Mouse (Mus musculus) hindbrain, embryonic 15.5 days (tissue): Measurements from ENCODE around the gene Slc2a3. TPM values are rescaled to one million over a fixed set of nuclear protein-coding genes. Genes with fewer than 3 reads are reported as not detected.

Experiments
- ATAC-seq: fragments of 200-750 bp; cut with Nextera tagmentation; 2 replicates; pipeline ENCODE4 v1.8.0; 2017; ENCODE audit warnings: low read depth, moderate number of reproducible peaks, moderate TSS enrichment; ENCODE audit not compliant: low FRiP score
- H3K27ac ChIP-seq: fragments of 300-500 bp; sonication (generic); replicated peaks from 2 replicates; pipeline ENCODE4 v1.5.1; 2015; ENCODE audit warnings: mild to moderate bottlenecking, inconsistent platforms
- H3K27me3 ChIP-seq: fragments of 300-500 bp; sonication (generic); 2 replicates; pipeline ENCODE4 v1.6.1; 2015; ENCODE audit warnings: control low read depth, inconsistent platforms
- H3K36me3 ChIP-seq: fragments of 300-500 bp; sonication (generic); 2 replicates; pipeline ENCODE4 v1.6.1; 2015; ENCODE audit warnings: control low read depth, inconsistent platforms
- H3K4me1 ChIP-seq: fragments of 300-500 bp; sonication (generic); replicated peaks from 2 replicates; pipeline ENCODE4 v1.6.1; 2015; ENCODE audit warnings: control low read depth, inconsistent platforms
- H3K4me2 ChIP-seq: fragments of 300-500 bp; sonication (generic); 2 replicates; pipeline ENCODE4 v1.6.1; 2015; ENCODE audit warnings: moderate library complexity, mild to moderate bottlenecking, inconsistent platforms
- H3K4me3 ChIP-seq: fragments of 300-500 bp; sonication (generic); 2 replicates; pipeline ENCODE4 v1.5.1; 2015; ENCODE audit warnings: mild to moderate bottlenecking, inconsistent platforms
- H3K9ac ChIP-seq: fragments of 300-500 bp; sonication (generic); 2 replicates; pipeline ENCODE4 v1.6.1; 2015; ENCODE audit warnings: inconsistent platforms
- H3K9me3 ChIP-seq: fragments of 300-500 bp; sonication (generic); 2 replicates; pipeline ENCODE4 v1.6.1; 2016; ENCODE audit warnings: control low read depth, inconsistent platforms
- WGBS: fragments of 180-500 bp; shearing (Covaris S2); methylation state at CpG from one replicate; pipeline ENCODE4 v1.1.7; 2015; 5-methylcytosine and 5-hydroxymethylcytosine counted together
- polyA plus RNA-seq: library from polyadenylated mRNA; unstranded; fragments of >200 nt; fragmentation: Nextera tagmentation; extraction: Ambion mirVana; gene quantifications from 2 replicates; pipeline ENCODE4 v1.2.1, GENCODE M21; 2015

Slc2a3 gene
- 43.4 and 44.5 TPM in 2 replicates for polyA plus RNA-seq

GRCm38 (mm10) chr6:122801301-122801800 lies at the start of gene Slc2a3:
Gene Slc2a3 (minus strand): TSS chr6:122801640.
- H3K27me3 ChIP-seq = peaks cover 12% of the 10 kb centered on the region
- no peaks in the 10 kb centered on the region for H3K36me3 ChIP-seq
- H3K9me3 ChIP-seq = no peaks in the 10 kb centered on the region
- H3K27ac ChIP-seq = peak within 1 kb of the TSS; percentile 84
- H3K4me1 ChIP-seq = peaks cover 11% of the 10 kb centered on the region
- peak within 1 kb of the TSS; percentile 71 for H3K4me3 ChIP-seq
- H3K4me2 ChIP-seq = peak within 1 kb of the TSS; percentile 92
- peak within 1 kb of the TSS; percentile 81 for H3K9ac ChIP-seq
- ATAC-seq = peak; percentile 77
- WGBS = under 1% methylated on average over 42 of the region's 46 CpGs

GRCm38 (mm10) chr6:122843759-122844158 lies 42.3 kb upstream of the Slc2a3 start:
- H3K9me3 ChIP-seq = no peaks in the 10 kb centered on the region
- peaks cover 46% of the 10 kb centered on the region for H3K36me3 ChIP-seq
- no peaks in the 10 kb centered on the region for H3K4me1 ChIP-seq
- no peak overlapping the region for H3K27ac ChIP-seq
- ATAC-seq = no peak
- 70% methylated on average over 6 of the region's 6 CpGs for WGBS
- no peak overlapping the region for H3K4me2 ChIP-seq
- no peaks in the 10 kb centered on the region for H3K27me3 ChIP-seq
- H3K4me3 ChIP-seq = no peak overlapping the region
- no peak overlapping the region for H3K9ac ChIP-seq

- H3K9ac ChIP-seq = no peak overlapping the region
- H3K9me3 ChIP-seq = no peaks in the 10 kb centered on the region
- no peaks in the 10 kb centered on the region for H3K27me3 ChIP-seq
- no peaks in the 10 kb centered on the region for H3K4me1 ChIP-seq
- ATAC-seq = no peak
- peaks cover 86% of the 10 kb centered on the region for H3K36me3 ChIP-seq
- no peak overlapping the region for H3K4me2 ChIP-seq
- no peak overlapping the region for H3K27ac ChIP-seq
- WGBS = 83% methylated on average over 5 of the region's 5 CpGs
- H3K4me3 ChIP-seq = no peak overlapping the region
Measured at GRCm38 (mm10) chr6:122837539-122837938, 36.1 kb upstream of the Slc2a3 start.

GRCm38 (mm10) chr6:122836974-122837373 lies 35.5 kb upstream of the Slc2a3 start:
- Histone ChIP-seq H3K4me3 (no peak overlapping the region), H3K27me3 (no peaks in the 10 kb centered on the region), H3K4me1 (no peaks in the 10 kb centered on the region), H3K9me3 (no peaks in the 10 kb centered on the region), H3K4me2 (no peak overlapping the region), H3K27ac (no peak overlapping the region), H3K36me3 (peaks cover 90% of the 10 kb centered on the region), H3K9ac (no peak overlapping the region)
- 99% methylated on average over 3 of the region's 3 CpGs for WGBS
- ATAC-seq = no peak

GRCm38 (mm10) chr6:122834365-122834764 lies 32.9 kb upstream of the Slc2a3 start:
- no peak for ATAC-seq
- H3K36me3 ChIP-seq = peaks cover 85% of the 10 kb centered on the region
- H3K4me3 ChIP-seq = no peak overlapping the region
- 71% methylated on average over 4 of the region's 4 CpGs for WGBS
- H3K4me2 ChIP-seq = no peak overlapping the region
- no peaks in the 10 kb centered on the region for H3K27me3 ChIP-seq
- H3K4me1 ChIP-seq = no peaks in the 10 kb centered on the region
- no peaks in the 10 kb centered on the region for H3K9me3 ChIP-seq
- no peak overlapping the region for H3K9ac ChIP-seq
- H3K27ac ChIP-seq = no peak overlapping the region

GRCm38 (mm10) chr6:122832880-122833279 lies 31.4 kb upstream of the Slc2a3 start:
- H3K9me3 ChIP-seq = no peaks in the 10 kb centered on the region
- H3K27me3 ChIP-seq = no peaks in the 10 kb centered on the region
- H3K9ac ChIP-seq = no peak overlapping the region
- no peak overlapping the region for H3K4me2 ChIP-seq
- no peak for ATAC-seq
- H3K4me3 ChIP-seq = no peak overlapping the region
- 94% methylated on average over 7 of the region's 7 CpGs for WGBS
- H3K27ac ChIP-seq = no peak overlapping the region
- H3K36me3 ChIP-seq = peaks cover 80% of the 10 kb centered on the region
- no peaks in the 10 kb centered on the region for H3K4me1 ChIP-seq

GRCm38 (mm10) chr6:122828086-122828485 lies 26.6 kb upstream of the Slc2a3 start:
- no peak overlapping the region for H3K9ac ChIP-seq
- H3K36me3 ChIP-seq = peaks cover 40% of the 10 kb centered on the region
- no peak overlapping the region for H3K27ac ChIP-seq
- no peak overlapping the region for H3K4me3 ChIP-seq
- peaks cover 27% of the 10 kb centered on the region for H3K4me1 ChIP-seq
- no peak for ATAC-seq
- no peaks in the 10 kb centered on the region for H3K27me3 ChIP-seq
- no peak overlapping the region for H3K4me2 ChIP-seq
- 44% methylated on average over 13 of the region's 13 CpGs for WGBS
- no peaks in the 10 kb centered on the region for H3K9me3 ChIP-seq

GRCm38 (mm10) chr6:122825923-122826742 lies 24.7 kb upstream of the Slc2a3 start:
- Histone ChIP-seq H3K36me3 (peaks cover 25% of the 10 kb centered on the region), H3K9me3 (no peaks in the 10 kb centered on the region), H3K27me3 (no peaks in the 10 kb centered on the region), H3K4me3 (peak overlapping the region; percentile 42), H3K27ac (peak overlapping the region; percentile 51; the same call in 1 of the 2 replicates), H3K9ac (peak overlapping the region; percentile 53), H3K4me2 (peak overlapping the region; percentile 79), H3K4me1 (peaks cover 47% of the 10 kb centered on the region)
- 4% methylated on average over 27 of the region's 29 CpGs for WGBS
- ATAC-seq = peak; percentile 63

- H3K9ac ChIP-seq = no peak overlapping the region
- peaks cover 55% of the 10 kb centered on the region for H3K4me1 ChIP-seq
- no peaks in the 10 kb centered on the region for H3K27me3 ChIP-seq
- WGBS = 93% methylated on average over 9 of the region's 9 CpGs
- no peaks in the 10 kb centered on the region for H3K9me3 ChIP-seq
- no peak for ATAC-seq
- no peak overlapping the region for H3K4me3 ChIP-seq
- H3K4me2 ChIP-seq = peak overlapping the region; percentile 79; the same call in 1 of the 2 replicates
- no peak overlapping the region for H3K27ac ChIP-seq
- peaks cover 17% of the 10 kb centered on the region for H3K36me3 ChIP-seq
Measured at GRCm38 (mm10) chr6:122825166-122825565, 23.7 kb upstream of the Slc2a3 start.

- H3K4me3 ChIP-seq = no peak overlapping the region
- 70% methylated on average over 10 of the region's 10 CpGs for WGBS
- H3K27me3 ChIP-seq = no peaks in the 10 kb centered on the region
- no peaks in the 10 kb centered on the region for H3K9me3 ChIP-seq
- no peak overlapping the region for H3K9ac ChIP-seq
- no peak for ATAC-seq
- H3K36me3 ChIP-seq = peaks cover 7% of the 10 kb centered on the region; the same call in 1 of the 2 replicates
- no peak overlapping the region for H3K4me2 ChIP-seq
- no peak overlapping the region for H3K27ac ChIP-seq
- H3K4me1 ChIP-seq = peaks cover 58% of the 10 kb centered on the region
Measured at GRCm38 (mm10) chr6:122824086-122824485, 22.6 kb upstream of the Slc2a3 start.

GRCm38 (mm10) chr6:122821822-122822221 lies 20.4 kb upstream of the Slc2a3 start:
- no peak overlapping the region; the same call in 1 of the 2 replicates for H3K4me3 ChIP-seq
- WGBS = 79% methylated on average over 9 of the region's 9 CpGs
- H3K27ac ChIP-seq = no peak overlapping the region
- H3K36me3 ChIP-seq = no peaks in the 10 kb centered on the region
- H3K27me3 ChIP-seq = no peaks in the 10 kb centered on the region
- no peak overlapping the region for H3K9ac ChIP-seq
- peak overlapping the region; percentile 83; the same call in 1 of the 2 replicates for H3K4me2 ChIP-seq
- peaks cover 59% of the 10 kb centered on the region for H3K4me1 ChIP-seq
- H3K9me3 ChIP-seq = no peaks in the 10 kb centered on the region
- no peak for ATAC-seq

- Histone ChIP-seq H3K4me1 (peaks cover 51% of the 10 kb centered on the region), H3K9ac (peak overlapping the region; percentile 81), H3K9me3 (no peaks in the 10 kb centered on the region), H3K4me2 (peak overlapping the region; percentile 83), H3K4me3 (peak overlapping the region; percentile 78), H3K27me3 (no peaks in the 10 kb centered on the region), H3K27ac (no peak overlapping the region), H3K36me3 (no peaks in the 10 kb centered on the region)
- 14% methylated on average over 15 of the region's 15 CpGs for WGBS
- ATAC-seq = no peak
Measured at GRCm38 (mm10) chr6:122820799-122821650, 19.6 kb upstream of the Slc2a3 start.
